Mouse (Mus musculus) mouse embryonic stem cell (cell line): Measurements from ENCODE around the gene Rnase4.

ENCODE experiments used
- in situ Hi-C, 2 experiments: fragments of 300-500 bp; cut with MboI; formaldehyde crosslinking; loops; 1 replicate in 1 of 2; 3 replicates in 1 of 2; pipeline ENCODE4 v1.14.3; 2019 to 2020; ENCODE audit warnings: low sequenced_read_pairs in 2 of 2, low pct_unique_long_range_greater_than_20kb in 1 of 2, mixed read lengths in 1 of 2; ENCODE audit not compliant: unreplicated experiment in 1 of 2

The Rnase4 gene

GRCm38 (mm10) chr14:51104366-51104765 lies 13.5 kb downstream of the Rnase4 start:
- in situ Hi-C loops = loop anchor here in 1 of 2 experiments (5.0 kb wide), 1 partner anchor 163 kb away; no protein-coding TSS in a partner anchor

GRCm38 (mm10) chr14:51106449-51106967 lies 15.6 kb downstream of the Rnase4 start:
- in situ Hi-C loops = no loop called here

GRCm38 (mm10) chr14:51111966-51112365 lies 21.1 kb downstream of the Rnase4 start:
- in situ Hi-C loops = no loop called here

DNA sequence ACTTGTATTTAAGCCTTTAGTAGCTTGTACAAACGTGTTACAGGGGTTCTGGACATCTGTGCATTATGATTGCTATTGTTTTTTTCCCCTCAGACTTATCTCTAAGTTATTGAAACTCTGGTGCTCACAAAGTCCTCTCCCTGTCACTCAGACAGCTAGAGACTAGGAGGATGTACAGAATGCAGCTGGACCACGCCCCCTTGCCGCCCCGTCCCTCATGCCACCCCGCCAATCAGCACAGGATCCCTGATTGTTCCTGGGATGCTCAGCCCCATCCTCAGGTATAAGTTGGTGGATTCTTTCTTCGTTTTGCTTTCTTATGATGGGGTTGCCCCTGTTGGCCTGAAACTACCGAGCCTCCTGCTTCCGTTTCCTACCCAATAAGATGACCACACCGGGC lies 22.6 kb downstream of the Rnase4 start:
- in situ Hi-C loops = no loop called here

DNA sequence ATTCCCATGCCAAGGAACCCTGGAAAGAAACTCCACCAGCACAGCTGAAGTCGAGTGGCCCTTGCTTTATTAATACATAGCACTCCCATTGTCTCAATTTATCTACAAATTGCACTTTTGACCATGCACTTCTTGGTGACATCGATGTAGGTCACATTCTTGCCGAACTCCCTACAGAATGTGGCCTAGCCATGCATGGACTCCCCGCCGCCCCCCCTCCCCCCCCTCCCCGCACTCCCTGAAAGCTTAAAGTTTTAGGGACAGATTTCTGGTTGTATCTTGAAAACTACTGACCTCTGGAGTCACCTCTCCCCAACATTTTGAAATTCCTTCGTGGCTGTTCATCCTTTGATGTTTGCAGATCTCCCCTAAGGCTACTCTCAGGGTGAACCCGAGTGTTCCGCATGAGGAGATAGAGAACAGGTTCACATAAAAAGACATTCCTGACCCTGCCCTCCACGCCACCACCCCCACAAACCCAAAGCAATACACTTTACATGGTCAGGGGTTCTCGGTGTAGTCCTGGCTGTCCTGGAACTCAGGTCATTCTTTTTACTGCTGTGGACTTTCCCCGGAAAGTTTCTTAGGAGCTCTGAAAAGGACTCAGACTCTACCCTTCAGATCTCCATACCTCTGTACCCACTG lies 23.2 kb downstream of the Rnase4 start, which contains the start of gene Eddm3b:
Gene Eddm3b, plus strand, starts transcription at position 511 of the 645 bp plus-strand sequence.
- in situ Hi-C loops = no loop called here

GRCm38 (mm10) chr14:51125684-51126083 lies 34.8 kb downstream of the Rnase4 start:
- in situ Hi-C loops = no loop called here

DNA sequence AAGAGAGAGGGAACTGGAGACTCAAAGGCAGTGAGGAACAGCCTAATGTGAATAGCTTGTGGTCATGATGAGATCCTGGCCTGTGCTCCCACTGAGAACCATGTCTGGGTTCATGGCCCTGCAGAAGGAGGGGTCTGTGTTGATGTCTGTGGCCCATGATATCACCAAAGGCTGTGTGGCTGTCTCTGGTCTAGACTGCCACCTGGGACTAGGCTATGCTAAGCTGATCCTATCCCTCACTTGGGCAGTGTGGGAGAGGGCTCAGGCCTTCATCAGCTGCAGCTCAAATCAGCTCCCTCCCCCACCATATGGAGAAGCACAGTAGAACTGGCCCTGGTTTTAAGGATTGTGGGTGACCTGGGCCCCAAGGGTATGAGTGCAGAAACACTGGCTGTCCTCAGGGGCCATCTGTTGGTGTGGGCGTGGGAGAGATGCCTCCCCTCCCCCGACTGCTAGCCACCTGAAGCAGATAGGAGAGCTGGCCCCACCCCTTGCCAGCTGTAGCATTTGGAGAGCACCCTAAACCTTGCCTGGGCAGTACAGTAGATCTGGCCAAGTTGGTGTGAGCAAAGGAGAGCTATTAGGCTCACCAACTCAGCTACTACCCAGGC lies 36.9 kb downstream of the Rnase4 start:
- in situ Hi-C loops = no loop called here

- in situ Hi-C loops = no loop called here
These were observed 38.1 kb downstream of the Rnase4 start for GRCm38 (mm10) chr14:51128775-51129623.

GRCm38 (mm10) chr14:51129624-51129975 lies 38.7 kb downstream of the Rnase4 start:
- in situ Hi-C loops = no loop called here

DNA sequence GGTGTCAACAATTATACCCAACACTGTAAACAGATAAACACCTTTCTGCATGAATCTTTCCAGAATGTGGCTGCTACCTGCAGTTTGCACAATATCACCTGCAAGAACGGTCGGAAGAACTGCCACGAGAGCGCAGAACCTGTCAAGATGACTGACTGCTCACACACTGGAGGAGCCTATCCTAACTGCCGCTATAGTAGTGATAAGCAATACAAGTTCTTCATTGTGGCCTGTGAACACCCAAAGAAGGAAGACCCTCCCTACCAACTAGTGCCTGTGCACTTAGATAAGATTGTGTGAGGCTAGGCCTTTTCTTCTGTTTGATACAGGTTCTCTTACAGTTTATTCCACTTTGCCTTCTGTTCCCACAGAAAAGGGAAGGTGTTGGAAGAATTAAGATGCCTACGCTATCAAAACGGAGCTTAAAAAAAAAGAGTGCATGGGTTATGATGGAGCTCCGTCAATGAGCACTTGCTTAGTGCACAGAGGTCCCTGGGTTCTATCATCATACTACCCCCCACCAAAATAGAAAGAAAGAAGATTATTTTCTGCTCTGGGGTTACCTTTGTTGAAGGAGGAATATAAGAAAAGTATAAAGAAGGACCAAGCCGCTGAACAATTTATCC lies 39.6 kb downstream of the Rnase4 start:
- in situ Hi-C loops = no loop called here

GRCm38 (mm10) chr14:51131086-51131815 lies 40.4 kb downstream of the Rnase4 start:
- in situ Hi-C loops = no loop called here

DNA sequence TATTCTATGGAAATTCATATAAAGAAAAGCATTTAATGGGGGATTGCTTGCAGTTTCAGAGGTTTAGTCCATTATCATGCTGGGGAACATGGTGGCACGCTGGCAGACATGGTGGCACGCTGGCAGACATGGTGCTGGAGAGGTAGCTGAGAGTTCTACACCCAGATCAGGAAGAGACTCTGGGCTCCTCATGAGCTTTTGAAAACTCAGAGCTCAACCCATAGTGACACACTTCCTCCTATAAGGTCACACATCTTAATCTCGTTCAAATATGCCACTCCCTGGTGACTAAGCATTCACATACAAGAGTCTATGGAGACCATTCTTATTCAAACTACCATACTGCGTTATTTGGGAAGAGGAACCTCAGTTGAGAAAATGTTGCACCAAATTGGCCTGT lies 41.5 kb downstream of the Rnase4 start:
- in situ Hi-C loops = no loop called here

- in situ Hi-C loops = no loop called here
These were observed 49.5 kb downstream of the Rnase4 start for GRCm38 (mm10) chr14:51140342-51140741.

GRCm38 (mm10) chr14:51142119-51142518 lies 51.2 kb downstream of the Rnase4 start:
- in situ Hi-C loops = no loop called here

- in situ Hi-C loops = no loop called here
These were observed 51.7 kb downstream of the Rnase4 start for GRCm38 (mm10) chr14:51142568-51142967.

GRCm38 (mm10) chr14:51143287-51143686 lies 52.4 kb downstream of the Rnase4 start:
- in situ Hi-C loops = no loop called here

- in situ Hi-C loops = no loop called here
These were observed 53.1 kb downstream of the Rnase4 start for GRCm38 (mm10) chr14:51143937-51144336.

GRCm38 (mm10) chr14:51144451-51144850 lies 53.6 kb downstream of the Rnase4 start:
- in situ Hi-C loops = no loop called here
